Mouse (Mus musculus) B cell, adult 2 months (primary cell): ENCODE measurements around the gene Ly86.
A peak's percentile ranks its signal among the peaks of the same experiment; 100 is the strongest.

Source experiments
- DNase-seq, 2 experiments: peaks; one replicate each; pipeline ENCODE4 v3.0.0; 2022

Gene Ly86

DNA sequence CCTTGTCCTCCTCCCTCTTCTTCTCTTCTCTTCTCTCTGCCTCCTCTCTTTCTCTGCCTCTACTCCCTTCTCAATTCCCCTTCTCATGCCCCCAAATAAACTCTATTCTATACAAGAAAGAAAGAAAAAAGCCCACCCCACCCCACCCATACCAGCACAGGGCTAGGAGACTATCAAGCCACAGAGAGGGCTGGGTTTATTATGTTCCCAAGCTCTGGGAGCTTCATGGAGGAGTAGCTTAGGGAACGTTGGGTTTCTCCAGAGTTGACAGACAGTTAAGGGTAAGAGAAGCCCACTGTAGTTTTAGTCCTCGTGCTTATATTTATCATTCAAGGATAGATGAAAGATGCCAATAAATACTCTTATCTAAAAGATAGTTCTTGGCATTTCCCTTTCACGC, 88.7 kb downstream of the Ly86 start:
- DNase-seq, result no peak

DNA sequence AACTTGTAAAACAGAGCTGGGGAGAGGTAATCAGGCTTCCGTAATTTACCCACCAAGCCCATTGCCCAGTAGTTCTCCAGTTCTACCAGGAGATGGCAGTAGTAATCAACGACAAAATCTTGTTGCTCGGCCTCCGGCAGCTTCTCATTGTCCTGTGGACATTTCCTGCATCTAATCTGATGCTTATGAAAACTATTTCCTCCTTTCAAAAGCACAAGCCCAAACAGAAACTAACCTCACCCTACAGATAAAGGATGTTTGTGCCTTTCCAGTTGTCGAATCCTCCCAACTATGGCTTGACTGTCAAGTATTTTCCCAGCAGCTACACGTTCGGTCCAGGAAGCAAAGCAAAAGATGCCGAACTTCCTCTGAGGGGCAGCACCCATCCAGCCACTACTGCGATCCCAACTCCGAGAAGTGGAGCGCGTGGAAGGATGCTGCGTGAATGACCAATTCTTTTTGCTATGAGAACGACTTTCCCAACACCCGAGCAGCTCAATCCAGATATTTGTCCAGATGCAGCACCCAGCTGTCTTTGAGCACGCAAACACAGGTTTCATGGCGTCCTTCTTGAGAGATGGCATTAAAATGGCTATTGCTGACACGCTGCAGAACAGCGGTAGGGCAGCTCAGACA, 89.2 kb downstream of the Ly86 start:
- peak; percentile 78 to 82 for DNase-seq

DNA sequence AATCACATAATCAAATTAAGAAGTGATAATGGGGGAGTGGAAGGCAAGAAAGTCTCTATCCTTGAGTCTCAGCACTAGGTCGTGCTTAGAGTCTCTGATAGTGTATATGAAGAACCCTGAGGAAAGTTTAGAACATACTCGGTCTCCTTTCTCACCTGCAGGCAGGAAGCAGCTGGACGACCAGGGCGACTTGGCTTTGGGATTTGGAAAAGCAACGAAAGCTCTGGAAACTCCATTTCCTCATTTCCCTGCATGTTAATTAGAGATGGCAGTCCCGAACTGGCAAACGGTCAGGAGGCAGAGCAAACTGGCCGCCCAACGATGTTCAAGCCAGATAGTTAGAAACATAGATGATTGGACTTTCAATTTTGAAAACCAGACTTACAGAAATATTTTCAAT, 89.8 kb downstream of the Ly86 start:
- DNase-seq, result no peak

DNA sequence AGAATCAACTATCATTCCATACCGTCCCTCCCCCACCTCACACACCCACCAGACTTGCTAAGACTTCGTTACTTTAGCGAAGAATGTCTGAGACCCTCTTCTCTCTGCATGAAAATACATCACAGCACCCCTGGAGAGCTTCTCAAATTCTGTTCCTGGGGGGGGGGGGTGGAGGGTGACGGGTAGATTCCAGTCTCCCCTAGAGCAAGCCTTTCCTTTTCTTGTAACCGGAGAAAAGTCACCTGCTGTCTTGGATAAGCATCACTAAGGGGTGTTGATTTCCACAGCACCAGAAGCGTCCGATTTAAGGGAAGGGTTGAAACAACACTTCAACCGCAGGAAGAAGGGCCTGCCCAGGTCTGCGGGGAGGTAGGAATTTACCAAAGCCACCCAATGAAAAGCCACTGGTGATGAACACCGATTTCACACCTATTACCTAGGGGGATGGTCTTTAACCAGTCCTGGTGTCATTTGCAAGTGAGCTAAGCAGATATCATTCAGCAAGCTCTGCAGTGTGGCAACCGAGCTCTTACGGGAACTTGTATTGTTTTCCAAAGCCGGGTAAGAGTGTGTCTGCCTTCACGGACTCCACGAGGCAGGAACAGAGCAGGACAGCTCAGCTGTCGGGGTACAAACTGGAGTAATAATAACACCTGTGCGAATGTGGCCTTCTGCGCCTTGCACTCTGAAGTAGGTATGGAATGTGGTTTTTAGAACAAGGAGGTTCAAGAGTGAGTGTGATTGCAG, 91.4 kb downstream of the Ly86 start:
- no peak for DNase-seq

DNA sequence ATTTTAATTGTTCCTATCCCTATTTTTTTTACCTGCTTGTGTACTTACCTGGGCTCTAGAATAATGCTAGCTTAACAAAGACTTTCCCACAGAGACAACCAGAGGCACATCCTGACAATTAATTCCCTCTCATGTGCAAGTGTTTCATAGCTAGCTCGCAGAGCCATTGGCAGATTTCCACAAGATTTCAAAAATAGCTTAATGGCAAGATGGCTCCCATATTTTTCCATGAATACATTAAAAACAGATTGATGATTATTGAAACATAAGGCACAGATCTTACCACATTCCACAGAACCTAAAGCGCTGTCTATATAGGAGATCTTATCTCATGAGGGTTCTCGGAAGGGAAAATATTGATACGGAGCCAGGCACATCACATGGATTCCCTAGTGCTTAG, 93.8 kb downstream of the Ly86 start:
- no peak for DNase-seq

DNA sequence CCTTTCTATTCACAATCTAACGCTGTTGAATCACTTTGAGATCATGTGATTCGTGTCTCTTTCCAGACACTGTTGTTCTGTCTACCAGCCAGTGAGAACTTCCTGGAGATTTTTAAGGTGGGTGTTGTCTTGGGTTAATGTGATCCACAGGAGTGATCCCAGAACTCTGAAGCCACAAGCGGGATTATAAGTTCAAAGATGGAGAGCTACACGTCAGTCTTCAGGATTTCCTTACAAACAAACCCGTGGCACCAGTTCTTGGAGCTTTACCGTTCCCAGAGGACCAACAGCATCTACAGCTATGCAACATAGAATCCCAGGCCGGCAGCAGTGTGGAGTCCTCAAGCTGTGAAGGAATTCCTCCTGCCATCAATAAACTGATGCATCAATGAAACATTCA, 94.5 kb downstream of the Ly86 start:
- no peak for DNase-seq

DNA sequence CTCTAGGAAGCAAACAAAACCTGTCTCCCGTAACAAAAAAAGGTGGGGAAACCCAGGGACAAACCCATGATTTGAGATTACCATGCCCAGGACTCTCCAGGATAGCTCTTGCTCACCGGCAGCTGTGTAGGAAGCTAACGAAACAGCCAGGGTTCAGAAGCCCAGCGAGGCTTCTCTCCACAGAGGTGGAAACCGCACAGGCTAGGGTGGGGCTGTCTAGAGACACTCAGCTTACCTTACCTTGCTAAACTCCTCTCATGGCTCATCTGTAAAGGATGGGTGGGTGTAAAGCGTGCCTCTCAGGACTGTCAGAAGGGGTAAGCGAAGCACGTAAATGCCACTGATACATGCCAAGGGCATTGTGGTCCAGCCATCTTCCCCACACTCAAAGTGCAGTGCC, 94.9 kb downstream of the Ly86 start:
- DNase-seq, result peak; percentile 47 to 53

DNA sequence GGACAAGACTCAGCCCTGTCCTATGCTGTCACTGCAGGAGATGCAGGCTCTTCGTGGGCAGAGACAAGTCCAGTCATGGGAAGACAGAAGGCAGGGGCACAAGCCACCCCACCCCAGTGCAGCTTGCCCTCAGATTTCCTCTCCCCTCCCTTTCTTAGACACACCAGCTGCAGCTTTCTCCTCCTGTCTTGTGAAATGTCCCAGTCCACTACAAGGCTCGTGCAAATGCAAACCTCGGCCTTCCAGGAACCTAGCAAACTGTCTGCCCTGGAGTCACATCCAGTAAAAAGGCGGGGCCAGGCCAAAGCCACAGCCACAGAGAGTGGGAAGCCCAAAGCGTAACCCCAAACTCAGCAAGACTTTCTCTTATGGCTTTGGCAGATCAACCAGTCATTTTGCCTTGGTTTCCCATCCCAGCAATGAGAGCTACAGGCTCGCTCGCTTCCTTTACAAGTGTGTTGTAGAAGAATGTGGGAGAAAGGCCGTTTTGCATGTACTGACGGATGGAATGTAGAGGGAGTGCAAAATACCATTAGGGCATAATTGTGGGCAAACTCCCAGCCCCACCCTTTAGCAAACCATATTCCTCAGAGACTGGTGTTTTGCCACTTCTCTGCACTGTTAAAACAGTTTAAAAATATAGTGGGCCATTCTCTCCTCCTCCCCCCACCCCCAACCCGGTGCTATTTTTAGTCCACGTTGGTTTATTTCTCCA, 95.7 kb downstream of the Ly86 start:
- peak in 1 of 2 experiments; percentile 15 for DNase-seq

DNA sequence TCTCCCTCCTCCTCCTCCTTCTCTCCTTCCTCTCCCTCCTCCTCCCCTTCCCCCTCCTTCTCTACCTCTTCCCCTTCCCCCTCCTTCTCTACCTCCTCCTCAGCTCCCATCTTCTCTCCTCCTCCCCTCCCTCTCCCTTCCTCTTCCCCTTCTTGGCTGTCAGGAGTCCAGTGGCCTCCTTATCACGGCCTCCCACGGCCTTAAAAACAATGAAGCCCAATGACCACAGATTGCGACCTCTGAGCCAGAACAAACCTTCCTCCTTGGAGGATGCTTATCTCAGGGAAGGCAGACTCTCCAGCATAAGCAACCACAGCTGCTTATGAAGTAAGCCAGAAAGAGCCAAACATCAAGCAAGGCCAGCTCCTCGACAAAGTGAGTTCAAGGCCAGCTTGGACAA, 97.0 kb downstream of the Ly86 start:
- DNase-seq, result no peak

DNA sequence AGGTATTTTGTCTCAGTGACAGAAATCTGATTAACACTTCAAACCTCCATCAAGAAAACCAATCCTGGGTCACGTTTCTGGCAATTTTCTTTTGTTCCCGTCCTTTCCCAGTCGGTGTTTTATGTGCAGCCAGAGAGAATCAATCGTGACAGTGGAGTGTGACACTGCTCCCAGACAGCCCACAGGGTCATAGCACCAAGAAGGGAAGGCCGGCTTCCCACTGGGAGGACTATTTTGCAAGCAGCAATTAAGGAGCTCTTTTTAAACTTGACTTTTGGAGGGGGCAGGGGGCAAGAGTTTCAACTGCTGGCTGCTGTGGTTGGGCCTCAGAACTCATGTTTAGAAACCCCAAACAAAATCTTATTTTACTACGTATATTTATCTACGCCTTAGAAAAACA, 97.5 kb downstream of the Ly86 start:
- DNase-seq, result no peak

DNA sequence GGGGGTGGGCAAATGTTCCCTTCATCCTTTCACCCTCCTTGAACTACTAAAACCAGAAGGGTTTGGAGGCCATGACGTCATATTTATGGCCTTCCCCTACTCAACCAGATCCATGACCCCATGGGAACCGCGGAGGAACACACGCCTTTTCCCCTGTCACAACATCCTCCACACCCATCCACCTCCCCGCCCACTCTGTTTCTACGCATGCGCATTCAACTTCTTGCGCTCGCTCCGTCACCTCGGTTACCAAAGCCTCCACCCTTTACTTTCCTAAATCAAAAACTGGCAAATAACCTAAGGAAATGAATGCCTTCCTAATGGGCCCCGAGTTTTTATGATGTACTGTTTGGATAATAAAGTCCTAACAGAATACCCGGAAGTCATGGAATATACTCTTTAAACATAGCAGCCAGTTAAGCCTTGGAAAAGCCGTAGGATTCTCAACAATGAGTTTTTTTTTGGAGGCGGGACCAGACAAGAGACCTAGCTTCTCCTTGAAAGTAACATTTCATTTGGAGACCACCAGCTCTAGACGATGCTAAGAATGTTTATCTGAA, 101.8 kb downstream of the Ly86 start:
- no peak for DNase-seq

DNA sequence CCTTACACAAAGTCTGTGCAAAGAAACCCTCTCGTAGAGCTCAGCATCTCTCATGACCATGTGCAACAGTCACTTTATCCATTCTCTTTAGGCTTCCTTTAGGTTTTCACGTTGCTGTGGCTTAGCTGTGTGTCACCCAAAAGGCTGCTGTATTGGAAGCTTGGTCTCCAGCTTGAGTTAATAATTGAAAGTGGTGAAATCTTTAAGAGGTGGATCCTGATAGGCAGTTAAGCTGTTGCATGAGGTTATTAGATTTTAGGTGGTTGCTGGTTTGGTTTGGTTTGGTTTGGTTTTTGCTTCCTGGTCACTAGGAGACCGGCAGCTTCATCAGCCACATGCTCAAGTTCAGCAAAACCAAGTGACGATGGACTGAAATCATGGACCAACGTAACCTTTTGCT, 106.0 kb downstream of the Ly86 start:
- no peak for DNase-seq

DNA sequence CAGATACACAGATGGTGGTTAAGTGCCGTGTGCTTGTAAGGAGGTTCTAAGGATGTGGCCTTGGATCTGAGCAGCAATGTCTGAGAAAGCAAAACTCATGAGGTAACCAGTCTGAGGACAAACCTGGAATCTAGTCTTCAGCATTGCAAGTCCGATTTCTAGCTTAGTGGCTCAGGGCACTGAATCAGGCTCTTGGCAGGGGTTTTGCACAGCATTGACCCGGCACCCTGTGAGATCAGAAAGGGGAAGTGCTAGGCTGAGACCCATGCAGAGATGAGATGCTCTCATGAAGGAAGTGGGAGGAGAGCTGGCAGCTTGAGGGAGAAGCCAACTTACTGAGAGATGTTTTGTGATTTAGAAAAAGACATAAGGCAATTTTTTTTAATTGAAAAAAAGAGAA, 106.5 kb downstream of the Ly86 start:
- peak; percentile 64 to 72 for DNase-seq

DNA sequence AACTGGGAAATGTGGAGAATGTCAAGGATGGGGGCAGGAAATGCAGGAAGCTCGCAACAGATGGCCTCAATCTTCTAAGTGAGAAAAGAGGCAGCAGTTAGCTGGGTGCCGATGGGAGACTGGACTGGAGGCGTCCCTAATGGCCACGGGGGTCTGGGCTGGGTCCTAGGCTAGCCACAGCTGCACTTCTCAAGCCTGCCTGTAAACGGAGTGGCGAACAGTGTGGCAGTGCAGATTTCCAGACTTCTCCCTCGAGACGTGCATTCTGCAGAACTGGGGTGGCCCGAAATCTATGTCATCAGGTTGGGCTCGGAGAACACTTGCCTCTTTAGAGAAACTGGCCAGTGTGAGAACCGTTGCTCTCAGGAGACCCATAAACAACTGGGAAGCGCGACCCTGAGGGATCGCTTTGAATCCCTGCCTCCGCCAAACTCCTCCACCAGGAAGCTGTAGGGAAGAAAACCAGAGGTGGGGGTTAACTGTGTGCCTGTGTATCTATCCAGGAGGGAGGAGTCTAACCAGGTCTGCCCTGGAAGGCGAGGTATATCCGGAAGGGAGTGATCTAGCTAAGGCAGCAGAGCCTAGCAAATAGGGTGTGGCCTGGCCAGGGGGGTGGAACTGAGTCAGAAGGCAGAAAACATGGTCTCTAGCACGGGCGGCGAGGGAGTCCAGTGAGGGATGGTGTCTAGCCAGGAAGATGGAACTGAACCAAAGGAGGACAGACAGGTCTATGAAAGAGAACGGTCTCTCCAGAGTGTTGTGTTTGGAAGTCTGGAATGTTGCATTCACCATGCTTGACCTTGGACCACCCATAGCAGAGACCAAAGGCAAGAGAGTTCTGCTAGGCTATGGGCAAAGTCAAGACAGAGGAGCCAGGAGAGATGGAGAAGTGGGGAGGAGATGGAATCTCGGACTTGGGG, 107.3 kb downstream of the Ly86 start:
- DNase-seq, result peak; percentile 79 to 84

DNA sequence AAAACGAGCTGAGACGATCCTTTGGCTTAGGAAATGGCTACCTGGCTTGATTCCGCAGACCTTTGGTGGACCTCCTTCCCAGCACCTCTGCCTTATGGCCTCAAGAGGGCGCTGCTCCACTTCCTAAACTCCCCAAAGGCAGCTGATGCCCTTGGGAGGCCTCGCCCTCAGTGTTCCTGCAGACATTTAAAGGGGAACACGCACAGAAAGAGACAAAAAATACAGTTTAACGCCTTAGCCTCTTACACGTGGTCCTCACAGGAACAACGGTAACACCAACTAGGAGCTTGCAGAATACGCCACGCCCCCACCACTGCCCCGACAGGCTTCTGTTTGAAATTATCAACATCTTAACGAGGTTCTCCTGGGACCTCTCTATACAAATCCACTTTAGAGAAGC, 108.2 kb downstream of the Ly86 start:
- peak; percentile 86 to 87 for DNase-seq

DNA sequence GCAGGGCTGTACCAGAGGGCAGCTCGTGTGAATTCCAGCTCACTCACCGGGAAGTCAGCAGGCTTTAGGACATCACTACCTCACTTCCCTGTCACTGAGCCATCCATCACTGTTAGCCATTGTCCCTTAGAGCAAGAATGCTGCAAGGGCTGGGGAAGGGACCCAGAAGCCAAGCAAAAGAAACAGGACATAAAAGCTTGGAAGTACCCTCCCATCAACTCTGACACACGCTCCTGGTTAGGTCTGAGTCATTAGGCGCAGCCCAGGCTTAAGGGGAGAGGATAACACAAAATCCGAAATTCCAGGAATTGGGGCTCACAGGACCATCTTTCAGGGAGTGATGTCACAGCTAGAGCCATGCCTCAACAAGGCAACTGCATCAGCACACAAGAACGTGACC, 109.3 kb downstream of the Ly86 start:
- DNase-seq, result no peak

DNA sequence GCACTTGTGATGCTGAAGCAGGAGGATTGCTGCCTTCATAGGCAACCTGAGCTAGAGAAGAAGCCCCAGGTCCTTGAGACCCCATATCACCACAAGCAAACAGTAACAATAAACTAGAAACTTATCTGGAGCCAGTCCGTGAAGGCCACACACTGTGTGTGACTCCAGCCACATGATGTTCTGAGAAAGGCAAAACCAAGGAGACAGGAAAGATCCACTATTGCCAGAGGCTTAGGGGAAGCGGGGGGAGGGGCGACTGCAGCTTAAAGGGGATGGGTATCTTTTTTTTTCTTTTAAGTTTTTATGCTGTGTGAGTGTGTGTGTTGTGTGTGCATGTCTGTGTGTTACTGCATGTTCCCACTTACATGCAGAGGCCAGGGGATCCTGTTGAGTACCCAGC, 110.6 kb downstream of the Ly86 start:
- no peak for DNase-seq

DNA sequence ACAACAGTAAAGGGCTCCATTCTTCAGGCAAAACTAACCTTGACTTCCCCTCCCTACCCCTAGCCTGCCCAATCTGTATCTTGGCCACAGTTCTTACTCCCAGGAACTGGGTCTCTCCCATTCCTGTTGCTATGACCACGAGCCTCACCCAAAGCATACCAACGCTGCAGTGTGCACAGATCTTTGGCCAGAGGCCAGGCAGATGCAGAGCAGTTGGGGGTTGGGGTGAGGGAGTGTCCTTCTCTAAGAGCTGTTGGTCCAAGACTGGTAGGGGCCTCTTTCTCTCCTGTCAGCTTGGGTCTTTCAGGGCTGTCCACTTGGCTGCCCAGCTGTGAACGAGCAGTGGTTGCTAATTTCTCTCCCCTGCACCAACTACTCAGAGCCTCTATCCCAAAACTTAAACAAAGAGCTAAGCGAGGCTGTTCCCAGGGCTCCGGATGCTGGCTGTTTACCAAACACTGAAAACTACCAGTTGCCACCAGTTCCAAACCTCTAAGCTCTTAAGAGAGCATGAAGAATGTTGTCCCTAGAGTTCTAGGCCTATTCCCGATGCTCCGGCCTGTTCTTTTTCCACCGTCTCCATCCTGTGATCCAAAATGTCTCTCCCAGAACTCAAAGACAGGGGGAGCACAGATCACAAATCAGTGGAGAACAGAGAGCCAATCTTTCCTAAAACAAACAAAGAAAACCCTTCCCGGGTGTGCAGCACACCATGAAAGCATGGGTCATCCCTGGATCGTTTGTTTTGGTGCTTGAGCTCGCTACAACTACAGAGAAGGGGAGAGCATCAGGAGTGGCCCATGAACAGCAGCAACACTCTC, 112.2 kb downstream of the Ly86 start:
- no peak for DNase-seq

DNA sequence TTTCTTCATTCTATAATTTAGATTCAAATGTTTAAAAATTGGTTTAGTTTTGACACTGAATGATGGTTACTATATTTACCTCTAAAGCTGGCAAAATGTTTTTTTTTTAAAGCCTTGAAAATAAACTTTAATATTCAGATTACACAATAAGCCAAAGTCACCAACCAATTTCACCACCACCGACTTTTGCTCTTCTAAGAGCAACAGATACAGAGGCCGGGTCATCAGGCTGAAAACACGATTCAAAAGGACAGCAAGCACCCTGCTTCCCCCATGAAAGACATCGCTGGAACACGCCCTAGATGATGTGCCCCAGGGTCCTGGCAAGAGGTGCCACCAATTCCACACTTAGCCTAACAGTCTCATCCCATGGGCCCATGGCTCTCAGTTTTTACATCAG, 113.5 kb downstream of the Ly86 start:
- DNase-seq, result no peak

DNA sequence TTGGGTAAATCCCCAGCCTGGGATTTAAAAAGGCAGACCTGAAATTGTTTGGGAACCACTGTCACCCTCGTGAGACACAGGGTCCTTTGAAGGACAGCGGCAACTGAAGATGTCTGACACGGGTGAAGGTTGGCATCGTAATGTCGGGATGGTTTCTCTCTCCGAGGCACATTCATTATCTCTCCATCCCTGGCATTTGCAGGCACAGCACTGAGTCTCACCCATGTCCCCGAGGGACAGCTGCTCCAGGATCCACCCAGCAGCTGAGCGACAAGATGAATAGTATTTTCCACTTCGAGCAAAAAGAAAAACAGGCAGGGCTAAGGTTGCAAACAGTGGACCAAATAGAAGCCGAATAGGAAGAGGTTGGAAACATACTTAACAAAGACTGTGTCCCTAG, 114.0 kb downstream of the Ly86 start:
- no peak for DNase-seq

DNA sequence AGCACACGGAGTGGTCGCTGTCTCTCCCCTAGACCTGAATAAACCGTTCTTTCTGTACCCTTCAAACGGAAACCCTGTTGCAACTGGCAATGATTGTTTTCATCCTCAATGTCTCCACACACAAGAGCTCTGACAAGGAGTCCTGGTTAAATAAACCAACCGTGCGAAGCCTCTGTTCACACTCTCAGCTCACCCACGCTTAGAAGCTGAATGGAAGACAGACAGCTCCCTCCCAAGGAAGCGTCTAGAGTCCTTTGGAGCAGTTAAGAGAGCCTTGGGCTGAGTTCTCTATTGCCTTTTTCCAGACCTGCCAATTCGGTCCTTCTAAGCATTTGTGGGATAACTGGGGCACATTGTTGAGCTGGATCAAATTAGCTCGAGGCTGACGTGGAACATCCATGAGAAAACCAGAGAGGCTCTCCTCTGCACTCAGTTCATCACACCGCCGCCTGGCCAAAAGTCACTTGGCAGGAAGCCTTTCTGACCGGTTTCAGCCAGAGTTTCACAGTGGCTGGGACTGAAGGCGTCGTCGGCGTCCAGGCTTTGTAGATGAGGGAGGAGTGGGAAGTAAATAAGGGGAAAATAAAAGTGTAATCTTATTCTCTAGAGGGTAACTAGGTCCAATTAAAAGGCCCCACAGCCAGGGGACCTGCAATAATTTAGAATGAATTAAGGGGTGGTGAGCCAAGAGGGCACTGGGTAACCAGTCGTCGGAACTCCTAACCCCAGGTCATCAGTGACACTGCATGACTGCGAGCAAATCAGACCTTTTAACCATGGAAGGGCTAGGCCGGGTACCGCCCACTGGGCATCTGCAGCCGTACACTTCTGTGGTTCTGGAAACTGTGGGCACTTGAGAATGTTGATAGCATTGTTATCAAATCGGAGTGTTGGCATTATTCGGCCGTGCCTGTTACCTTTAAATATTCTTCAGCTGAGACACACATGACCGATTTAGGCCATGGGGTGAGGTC, 115.2 kb downstream of the Ly86 start:
- DNase-seq, result no peak
